Mouse (Mus musculus) hindbrain, embryonic 11.5 days (tissue): ENCODE measurements at regions not wholly inside any gene's neighbourhood (a gene's known extent, or its start where the extent isn't known, plus 50 kb on each side); places are given as distances from the start of the nearest gene placed in this dataset.
A peak's percentile ranks its signal among the peaks of the same experiment; 100 is the strongest.

Experiments used
- ATAC-seq: fragments of 200-750 bp; cut with Nextera tagmentation; 2 replicates; pipeline ENCODE4 v1.8.0; 2017; ENCODE audit warnings: mild to moderate bottlenecking, moderate TSS enrichment, moderate library complexity; ENCODE audit not compliant: low FRiP score
- DNase-seq: peaks from one replicate; pipeline ENCODE4 v3.0.0-alpha.2; 2015; ENCODE audit warnings: low spot score
- H3K27ac ChIP-seq: fragments of 300-500 bp; sonication (generic); 2 replicates; pipeline ENCODE4 v1.5.1; 2014; ENCODE audit warnings: mild to moderate bottlenecking, low read depth, low read length
- H3K27me3 ChIP-seq: fragments of 300-500 bp; sonication (generic); 2 replicates; pipeline ENCODE4 v1.6.1; 2014; ENCODE audit warnings: mild to moderate bottlenecking, low read length, moderate library complexity, mixed read lengths; ENCODE audit not compliant: control insufficient read depth, insufficient read depth
- H3K36me3 ChIP-seq: fragments of 300-500 bp; sonication (generic); 2 replicates; pipeline ENCODE4 v1.6.1; 2014; ENCODE audit warnings: mild to moderate bottlenecking, low read length, moderate library complexity, mixed read lengths; ENCODE audit not compliant: control insufficient read depth, insufficient read depth
- H3K4me1 ChIP-seq: fragments of 300-500 bp; sonication (generic); replicated peaks from 2 replicates; pipeline ENCODE4 v1.6.1; 2014; ENCODE audit warnings: low read length, mixed read lengths; ENCODE audit not compliant: control insufficient read depth, insufficient read depth
- H3K4me2 ChIP-seq: fragments of 300-500 bp; sonication (generic); replicated peaks from 2 replicates; pipeline ENCODE4 v1.6.1; 2014; ENCODE audit warnings: mild to moderate bottlenecking, low read depth, low read length
- H3K4me3 ChIP-seq: fragments of 300-500 bp; sonication (generic); 2 replicates; pipeline ENCODE4 v1.5.1; 2014; ENCODE audit warnings: low read depth, low read length
- H3K9ac ChIP-seq: fragments of 300-500 bp; sonication (generic); 2 replicates; pipeline ENCODE4 v1.6.1; 2014; ENCODE audit warnings: low read depth, low read length
- H3K9me3 ChIP-seq: fragments of 300-500 bp; sonication (generic); 2 replicates; pipeline ENCODE4 v1.6.1; 2016; ENCODE audit warnings: low read length; ENCODE audit not compliant: control insufficient read depth
- whole genome bisulfite sequencing: fragments of 180-500 bp; shearing (Covaris S2); extraction: QIAGEN DNeasy Blood & Tissue Kit; methylation state at CpG from one replicate; pipeline ENCODE4 v1.1.7; 2014; 5-methylcytosine and 5-hydroxymethylcytosine counted together

DNA sequence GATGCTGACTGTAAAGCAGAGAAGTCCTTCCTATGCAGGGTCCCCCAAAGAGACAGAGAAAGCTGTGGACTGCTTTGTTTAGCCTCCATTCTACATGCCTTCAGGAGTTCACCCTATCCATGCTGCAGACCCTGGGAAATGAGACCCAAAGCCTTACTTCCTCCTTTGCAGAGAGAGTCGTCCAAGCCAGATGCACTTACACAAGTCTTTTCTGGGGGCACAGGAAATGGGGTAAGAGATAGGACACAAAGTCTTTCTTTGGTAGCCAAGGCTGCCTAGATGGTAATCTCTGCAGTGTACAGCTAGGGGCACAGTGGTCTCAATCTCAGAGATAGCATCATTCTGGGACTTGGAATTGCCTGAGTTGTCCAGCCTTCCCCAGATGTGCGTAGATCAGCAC, 448.1 kb upstream of the Smim15 start:
- Histone ChIP-seq H3K36me3 (no peaks in the 10 kb centered on the region), H3K27me3 (no peaks in the 10 kb centered on the region), H3K27ac (no peak overlapping the region), H3K9ac (no peak overlapping the region), H3K4me1 (no peaks in the 10 kb centered on the region), H3K9me3 (no peaks in the 10 kb centered on the region), H3K4me2 (no peak overlapping the region), H3K4me3 (no peak overlapping the region)
- DNase-seq (no peak), ATAC-seq (no peak)
- WGBS = 67% methylated on average over 2 of the region's 2 CpGs

DNA sequence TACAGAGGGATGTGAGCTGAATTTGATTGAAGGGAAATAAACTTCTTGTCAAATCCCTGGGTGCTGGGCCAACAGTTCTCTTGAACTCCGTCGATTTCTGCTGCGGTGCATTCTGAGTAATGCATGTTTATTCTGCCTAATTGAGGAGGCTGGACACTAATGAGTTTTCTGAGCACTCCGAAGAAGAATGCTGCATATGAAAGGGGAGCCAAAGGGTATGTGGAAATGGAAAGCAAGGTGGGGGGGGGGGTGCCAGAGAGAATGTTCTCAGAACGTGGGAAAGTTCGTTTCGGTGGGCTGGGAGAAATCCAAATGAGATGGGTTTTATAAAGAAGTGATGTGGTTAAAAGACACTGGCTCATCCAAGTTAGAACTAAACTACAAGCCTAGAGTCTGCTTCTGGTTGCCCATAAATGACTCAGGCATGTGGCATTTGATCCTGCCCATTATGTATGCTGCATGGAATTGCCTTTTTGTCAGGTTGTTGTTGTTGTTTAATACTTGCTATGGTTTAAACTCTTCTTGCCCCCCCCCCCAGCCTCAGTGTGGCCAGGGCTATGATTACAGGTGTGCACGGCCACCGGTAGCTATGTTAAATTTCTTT, 455.7 kb upstream of the Smim15 start:
- DNase-seq = no peak
- no peak for ATAC-seq
- 73% methylated on average over 9 of the region's 9 CpGs for WGBS
- Histone ChIP-seq H3K4me3 (no peak overlapping the region), H3K4me2 (no peak overlapping the region), H3K27ac (no peak overlapping the region), H3K36me3 (no peaks in the 10 kb centered on the region), H3K27me3 (no peaks in the 10 kb centered on the region), H3K4me1 (peaks cover 3% of the 10 kb centered on the region), H3K9me3 (no peaks in the 10 kb centered on the region), H3K9ac (no peak overlapping the region)

DNA sequence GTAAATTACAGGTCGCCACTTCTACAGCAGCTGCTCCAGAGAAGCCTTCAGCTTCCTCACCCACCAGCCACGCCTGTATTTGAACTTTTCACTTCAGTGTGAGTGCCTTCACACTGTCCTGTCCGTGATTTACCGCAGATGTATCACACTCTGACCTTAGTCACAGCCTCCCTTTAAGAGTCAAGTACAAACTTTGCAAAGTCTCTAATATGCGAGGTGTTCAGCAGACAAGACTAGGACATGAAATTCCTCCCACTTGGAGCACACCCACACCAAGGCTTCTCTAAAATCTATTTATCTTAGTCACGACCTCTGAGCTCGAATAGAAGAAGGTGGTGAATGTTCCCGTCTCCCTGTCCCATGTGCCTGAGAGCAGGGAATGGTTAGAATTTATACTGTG, 456.6 kb upstream of the Smim15 start:
- ATAC-seq (no peak), DNase-seq (no peak)
- Histone ChIP-seq H3K27me3 (no peaks in the 10 kb centered on the region), H3K4me2 (no peak overlapping the region), H3K9ac (no peak overlapping the region), H3K27ac (no peak overlapping the region), H3K4me1 (peaks cover 3% of the 10 kb centered on the region), H3K9me3 (no peaks in the 10 kb centered on the region), H3K4me3 (no peak overlapping the region), H3K36me3 (no peaks in the 10 kb centered on the region)
- WGBS = 63% methylated on average over 8 of the region's 8 CpGs

GRCm38 (mm10) chr13:107585936-107586335, 458.3 kb upstream of the Smim15 start:
- ATAC-seq (no peak), DNase-seq (peak; percentile 14)
- no peaks in the 10 kb centered on the region for H3K9me3 ChIP-seq
- H3K4me1 ChIP-seq = peaks cover 3% of the 10 kb centered on the region
- H3K4me2 ChIP-seq = no peak overlapping the region
- no peaks in the 10 kb centered on the region for H3K36me3 ChIP-seq
- WGBS = 62% methylated on average over 9 of the region's 9 CpGs
- no peak overlapping the region for H3K27ac ChIP-seq
- no peak overlapping the region for H3K4me3 ChIP-seq
- H3K27me3 ChIP-seq = no peaks in the 10 kb centered on the region
- H3K9ac ChIP-seq = no peak overlapping the region

DNA sequence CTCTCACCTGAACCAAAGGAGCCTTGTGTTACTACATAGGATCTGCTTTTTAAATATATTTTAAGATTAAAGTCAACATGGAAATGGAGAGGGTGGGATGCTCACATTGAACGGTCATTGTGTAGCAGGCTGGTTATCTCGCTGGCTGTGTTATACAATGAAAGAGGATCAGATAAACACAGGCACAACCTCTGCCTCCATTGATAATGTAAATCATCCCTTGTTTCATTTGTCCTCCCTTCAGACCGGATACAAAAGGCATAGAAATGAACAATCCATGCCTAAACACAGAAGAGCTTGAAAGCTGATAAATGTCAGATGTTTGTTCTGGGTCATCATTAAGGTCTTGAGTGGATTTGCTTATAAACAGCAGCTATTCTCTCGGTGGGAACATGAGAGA, 458.9 kb upstream of the Smim15 start:
- DNase-seq (peak; percentile 17), ATAC-seq (peak; percentile 65; the same call in 1 of the 2 replicates)
- Histone ChIP-seq H3K4me1 (peaks cover 3% of the 10 kb centered on the region), H3K4me2 (no peak overlapping the region), H3K9me3 (no peaks in the 10 kb centered on the region), H3K27ac (no peak overlapping the region), H3K36me3 (no peaks in the 10 kb centered on the region), H3K27me3 (no peaks in the 10 kb centered on the region), H3K4me3 (no peak overlapping the region), H3K9ac (no peak overlapping the region)
- WGBS = 27% methylated on average over 4 of the region's 4 CpGs

GRCm38 (mm10) chr13:107578968-107579367, 465.3 kb upstream of the Smim15 start:
- no peak for ATAC-seq
- Histone ChIP-seq H3K36me3 (no peaks in the 10 kb centered on the region), H3K4me3 (no peak overlapping the region), H3K27ac (no peak overlapping the region), H3K4me2 (no peak overlapping the region), H3K4me1 (no peaks in the 10 kb centered on the region), H3K9me3 (no peaks in the 10 kb centered on the region), H3K27me3 (no peaks in the 10 kb centered on the region), H3K9ac (no peak overlapping the region)
- WGBS = 81% methylated on average over 6 of the region's 6 CpGs
- no peak for DNase-seq

DNA sequence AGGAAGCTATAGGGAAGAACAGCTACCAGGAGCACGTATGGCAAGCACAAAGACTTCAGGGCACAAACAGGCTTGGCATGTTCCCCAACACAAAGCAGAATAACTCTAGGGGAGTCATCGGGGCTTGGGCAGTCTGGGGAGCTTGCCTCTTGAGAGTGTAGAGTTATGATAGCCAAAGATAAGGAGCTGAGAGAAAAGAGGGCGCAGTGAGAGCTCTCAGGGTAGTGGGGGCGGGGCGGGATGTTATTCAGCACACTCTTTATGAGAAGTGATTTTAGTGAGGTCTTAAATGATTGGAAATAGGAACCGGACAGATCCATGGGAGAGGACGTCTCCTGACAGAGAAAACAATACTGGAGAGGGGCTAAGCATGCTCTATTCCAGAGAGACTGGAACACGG, 466.4 kb upstream of the Smim15 start:
- Histone ChIP-seq H3K36me3 (no peaks in the 10 kb centered on the region), H3K4me1 (no peaks in the 10 kb centered on the region), H3K4me2 (no peak overlapping the region), H3K9ac (no peak overlapping the region), H3K4me3 (no peak overlapping the region), H3K27ac (no peak overlapping the region), H3K27me3 (no peaks in the 10 kb centered on the region), H3K9me3 (no peaks in the 10 kb centered on the region)
- 87% methylated on average over 8 of the region's 8 CpGs for WGBS
- ATAC-seq (no peak), DNase-seq (no peak)

DNA sequence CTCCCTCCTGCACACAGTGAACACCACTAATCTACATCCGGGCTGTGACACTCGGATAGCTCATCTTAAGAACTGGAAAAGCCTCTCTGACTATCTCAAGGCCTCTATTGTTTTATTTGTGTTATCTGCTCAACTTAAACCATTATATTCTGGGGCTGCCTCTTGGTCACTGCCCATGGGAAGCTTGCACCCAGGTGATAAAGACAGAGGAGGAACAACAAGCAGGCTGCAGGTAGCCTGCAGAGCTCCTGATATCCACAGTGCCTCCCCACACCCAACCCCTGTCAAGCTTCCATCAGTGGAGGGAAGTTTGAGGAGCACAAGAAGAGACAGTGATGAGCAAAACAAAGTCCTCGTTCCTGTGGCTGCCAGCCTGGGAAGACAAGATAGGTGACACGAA, 467.0 kb upstream of the Smim15 start:
- 87% methylated on average over 4 of the region's 4 CpGs for WGBS
- H3K4me2 ChIP-seq = no peak overlapping the region
- no peaks in the 10 kb centered on the region for H3K36me3 ChIP-seq
- ATAC-seq (no peak), DNase-seq (no peak)
- H3K9ac ChIP-seq = no peak overlapping the region
- no peaks in the 10 kb centered on the region for H3K4me1 ChIP-seq
- no peak overlapping the region for H3K27ac ChIP-seq
- no peaks in the 10 kb centered on the region for H3K9me3 ChIP-seq
- no peaks in the 10 kb centered on the region for H3K27me3 ChIP-seq
- H3K4me3 ChIP-seq = no peak overlapping the region

DNA sequence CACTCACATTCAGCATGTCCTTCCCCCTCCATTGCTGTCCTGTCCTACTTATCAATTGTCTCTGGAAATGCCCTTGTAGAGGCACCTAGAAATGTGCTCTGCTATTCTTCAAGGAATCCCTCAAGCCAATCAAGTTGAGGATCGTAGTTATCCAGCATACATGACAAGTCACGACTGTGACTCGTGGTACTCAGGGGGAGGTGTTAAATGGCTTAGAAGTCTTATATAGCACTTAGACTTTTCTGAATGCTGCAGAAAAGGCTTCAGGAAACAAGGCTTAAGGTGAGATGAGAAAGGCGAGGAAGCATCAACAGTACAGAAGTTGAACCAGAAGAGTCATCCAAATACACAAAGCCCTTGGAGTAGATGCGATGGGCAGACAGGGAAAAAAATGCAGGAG, 467.5 kb upstream of the Smim15 start:
- no peak overlapping the region for H3K27ac ChIP-seq
- DNase-seq (no peak), ATAC-seq (no peak)
- no peaks in the 10 kb centered on the region for H3K9me3 ChIP-seq
- no peaks in the 10 kb centered on the region for H3K4me1 ChIP-seq
- 90% methylated on average over 5 of the region's 5 CpGs for WGBS
- H3K27me3 ChIP-seq = no peaks in the 10 kb centered on the region
- H3K4me3 ChIP-seq = no peak overlapping the region
- H3K36me3 ChIP-seq = no peaks in the 10 kb centered on the region
- no peak overlapping the region for H3K4me2 ChIP-seq
- H3K9ac ChIP-seq = no peak overlapping the region
